Mouse (Mus musculus) heart, embryonic 14.5 days (tissue): ENCODE data around the gene Sh3bgrl3. TPM values are rescaled to one million over a fixed set of nuclear protein-coding genes. Genes with fewer than 3 reads are reported as not detected.

Experiments used
- ATAC-seq: fragments of 200-750 bp; cut with Nextera tagmentation; 2 replicates; pipeline ENCODE4 v1.8.0; 2017; ENCODE audit warnings: low read depth, moderate TSS enrichment; ENCODE audit not compliant: insufficient number of reproducible peaks, insufficient read depth, low FRiP score
- H3K27ac ChIP-seq, 2 experiments: fragments of 200-500 bp in 1 of 2; fragments of 300-500 bp in 1 of 2; sonication (generic) in 1 of 2; replicated peaks in 1 of 2; 2 replicates each; pipeline ENCODE4 v1.5.1; 2012 to 2014; ENCODE audit warnings: low read depth in 2 of 2, low read length in 2 of 2, control low read depth in 1 of 2, mild to moderate bottlenecking in 1 of 2, mixed read lengths in 1 of 2; ENCODE audit not compliant: control insufficient read depth in 1 of 2, insufficient read depth in 1 of 2
- H3K27me3 ChIP-seq: fragments of 300-500 bp; sonication (generic); 2 replicates; pipeline ENCODE4 v1.6.1; 2014; ENCODE audit warnings: mild to moderate bottlenecking, low read length, control low read depth; ENCODE audit not compliant: control insufficient read depth, insufficient read depth
- H3K36me3 ChIP-seq: fragments of 300-500 bp; sonication (generic); 2 replicates; pipeline ENCODE4 v1.6.1; 2014; ENCODE audit warnings: mild to moderate bottlenecking, control low read depth, low read length, mixed read lengths; ENCODE audit not compliant: control insufficient read depth, insufficient read depth
- H3K4me1 ChIP-seq, 2 experiments: fragments of 200-500 bp in 1 of 2; fragments of 300-500 bp in 1 of 2; sonication (generic) in 1 of 2; 2 replicates each; pipeline ENCODE4 v1.6.1; 2012 to 2014; ENCODE audit warnings: low read length in 2 of 2, control low read depth in 1 of 2, mixed read lengths in 1 of 2; ENCODE audit not compliant: control insufficient read depth in 2 of 2, insufficient read depth in 2 of 2
- H3K4me2 ChIP-seq: fragments of 300-500 bp; sonication (generic); 2 replicates; pipeline ENCODE4 v1.6.1; 2014; ENCODE audit warnings: mild to moderate bottlenecking, low read length
- H3K4me3 ChIP-seq, 2 experiments: fragments of 200-500 bp in 1 of 2; fragments of 300-500 bp in 1 of 2; sonication (generic) in 1 of 2; 2 replicates each; pipeline ENCODE4 v1.5.1; 2012 to 2014; ENCODE audit warnings: low read length in 2 of 2, mild to moderate bottlenecking in 2 of 2, control low read depth in 1 of 2, low read depth in 1 of 2, moderate library complexity in 1 of 2; ENCODE audit not compliant: control insufficient read depth in 1 of 2, insufficient read depth in 1 of 2
- H3K9ac ChIP-seq: fragments of 300-500 bp; sonication (generic); 2 replicates; pipeline ENCODE4 v1.6.1; 2014; ENCODE audit warnings: mild to moderate bottlenecking, low read length
- H3K9me3 ChIP-seq: fragments of 300-500 bp; sonication (generic); 2 replicates; pipeline ENCODE4 v1.6.1; 2016; ENCODE audit warnings: low read length, control low read depth; ENCODE audit not compliant: control insufficient read depth
- WGBS: fragments of 180-500 bp; shearing (Covaris S2); extraction: QIAGEN DNeasy Blood & Tissue Kit; methylation state at CpG from one replicate; pipeline ENCODE4 v1.1.7; 2014; 5-methylcytosine and 5-hydroxymethylcytosine counted together
- polyA plus RNA-seq: library from polyadenylated mRNA; unstranded; fragments of >200 nt; fragmentation: Nextera tagmentation; extraction: Ambion mirVana; gene quantifications from 2 replicates; pipeline ENCODE4 v1.2.1, GENCODE M21; 2014

Sh3bgrl3 gene
- polyA plus RNA-seq, 1 experiment from 2014 or later = 209 TPM

- no peak overlapping the region for H3K27ac ChIP-seq
- H3K9ac ChIP-seq = no peak overlapping the region
- H3K9me3 ChIP-seq = no peaks in the 10 kb centered on the region
- WGBS = 38% methylated on average over 7 of the region's 7 CpGs
- H3K4me1 ChIP-seq = peaks cover under 1% of the 10 kb centered on the region in 2 experiments; a peak in 2 of 4 replicates
- H3K4me3 ChIP-seq = no peak overlapping the region
- H3K27me3 ChIP-seq = peaks cover 7% of the 10 kb centered on the region
- no peak; the same call in 1 of the 2 replicates for ATAC-seq
- no peak overlapping the region for H3K4me2 ChIP-seq
- no peaks in the 10 kb centered on the region for H3K36me3 ChIP-seq
Observed at GRCm38 (mm10) chr4:134087412-134087811, 41.2 kb downstream of the Sh3bgrl3 start.

GRCm38 (mm10) chr4:134084999-134085398 is 43.6 kb downstream of the Sh3bgrl3 start:
- Histone ChIP-seq H3K36me3 (no peaks in the 10 kb centered on the region), H3K4me3 (no peak overlapping the region), H3K9me3 (no peaks in the 10 kb centered on the region), H3K27ac (no peak overlapping the region), H3K27me3 (peaks cover 27% of the 10 kb centered on the region), H3K4me1 (peaks cover 6 to 8% of the 10 kb centered on the region in 2 experiments; a peak in 3 of 4 replicates), H3K9ac (no peak overlapping the region), H3K4me2 (no peak overlapping the region)
- WGBS = 82% methylated on average over 4 of the region's 4 CpGs
- no peak for ATAC-seq

GRCm38 (mm10) chr4:134082460-134082859 is 46.1 kb downstream of the Sh3bgrl3 start:
- Histone ChIP-seq H3K4me3 (peak overlapping the region; percentile 8 to 44; a peak in 2 of 4 replicates), H3K4me2 (peak overlapping the region; percentile 75), H3K27ac (no peak overlapping the region), H3K4me1 (peaks cover 9 to 13% of the 10 kb centered on the region in 2 experiments; a peak in 3 of 4 replicates), H3K9ac (no peak overlapping the region), H3K36me3 (no peaks in the 10 kb centered on the region), H3K9me3 (no peaks in the 10 kb centered on the region), H3K27me3 (peaks cover 27% of the 10 kb centered on the region)
- 23% methylated on average over 7 of the region's 7 CpGs for WGBS
- no peak for ATAC-seq

GRCm38 (mm10) chr4:134081730-134082386 is 46.7 kb downstream of the Sh3bgrl3 start:
- Histone ChIP-seq H3K36me3 (no peaks in the 10 kb centered on the region), H3K4me3 (peak overlapping the region; percentile 41 to 44), H3K27ac (no peak overlapping the region), H3K9ac (no peak overlapping the region), H3K4me2 (peak overlapping the region; percentile 75), H3K4me1 (peaks cover 9 to 13% of the 10 kb centered on the region in 2 experiments; a peak in 3 of 4 replicates), H3K9me3 (no peaks in the 10 kb centered on the region), H3K27me3 (peaks cover 27% of the 10 kb centered on the region)
- under 1% methylated on average over 36 of the region's 41 CpGs for WGBS
- ATAC-seq = 0 out of 2 replicates have a peak, but pooled peaks have one; percentile 44

GRCm38 (mm10) chr4:134080674-134081073 is 47.9 kb downstream of the Sh3bgrl3 start:
- Histone ChIP-seq H3K27ac (no peak overlapping the region), H3K27me3 (peaks cover 27% of the 10 kb centered on the region), H3K4me3 (no peak overlapping the region), H3K9ac (no peak overlapping the region), H3K4me1 (peaks cover 9 to 13% of the 10 kb centered on the region in 2 experiments; a peak in 3 of 4 replicates), H3K9me3 (no peaks in the 10 kb centered on the region), H3K36me3 (no peaks in the 10 kb centered on the region), H3K4me2 (no peak overlapping the region)
- ATAC-seq = no peak
- 84% methylated on average over 4 of the region's 4 CpGs for WGBS

- WGBS = 18% methylated on average over 3 of the region's 3 CpGs
- Histone ChIP-seq H3K9ac (no peak overlapping the region), H3K27ac (no peak overlapping the region), H3K4me1 (peaks cover 9 to 13% of the 10 kb centered on the region in 2 experiments; a peak in 3 of 4 replicates), H3K9me3 (no peaks in the 10 kb centered on the region), H3K36me3 (no peaks in the 10 kb centered on the region), H3K27me3 (peaks cover 27% of the 10 kb centered on the region), H3K4me3 (no peak overlapping the region), H3K4me2 (no peak overlapping the region)
- ATAC-seq = 0 out of 2 replicates have a peak, but pooled peaks have one; percentile 18
Observed at GRCm38 (mm10) chr4:134078694-134079093, 49.9 kb downstream of the Sh3bgrl3 start.
